In genomic region chr8:87451737-87452136, GRCm38 (mm10) we compare ENCODE assay signal across 21 mouse cellular contexts. TPM values are rescaled to one million over a fixed set of nuclear protein-coding genes. Genes with fewer than 3 reads are reported as not detected.
"Had no signal": no experiment of that assay in that cellular context is flagged by ENCODE, and none has a peak within 500 bp of the region (broad histone marks: within the 10 kb centered on the region; RNA-seq: fewer than 3 reads in every experiment).

No protein-coding gene starts in this region.

- H3K36me3 ChIP-seq: limb, embryonic 12.5 days; limb, embryonic 15.5 days; midbrain, embryonic 10.5 days; midbrain, embryonic 13.5 days had no signal

- H3K9ac ChIP-seq: limb, embryonic 12.5 days; limb, embryonic 15.5 days; liver, embryonic 14.5 days; liver, postnatal 0 days; lung, embryonic 14.5 days; midbrain, embryonic 13.5 days had no signal

- H3K4me2 ChIP-seq: limb, embryonic 12.5 days; limb, embryonic 15.5 days; liver, embryonic 11.5 days; lung, embryonic 14.5 days; midbrain, embryonic 13.5 days had no signal

- H3K27me3 ChIP-seq: midbrain, embryonic 13.5 days had no signal

- H3K9me3 ChIP-seq: limb, embryonic 12.5 days; limb, embryonic 15.5 days; megakaryocyte, embryonic 14.5 days; midbrain, embryonic 10.5 days; midbrain, embryonic 13.5 days had no signal

- DNase-seq: kidney, postnatal 25 days; layer of hippocampus, postnatal 36 days; left cerebral cortex, postnatal 4 days; liver, postnatal 0 days; lung, embryonic 14.5 days; lung, postnatal 36 days; thymus, adult 2 months; thymus, postnatal 14 days; thymus, postnatal 4 days had no signal

- ATAC-seq: liver, postnatal 0 days; lung, postnatal 0 days; midbrain, embryonic 13.5 days; midbrain, embryonic 16.5 days had no signal

- H3K4me3 ChIP-seq: left cerebral cortex, adult 2 months; limb, embryonic 12.5 days; limb, embryonic 15.5 days; megakaryocyte, embryonic 14.5 days; midbrain, embryonic 10.5 days; midbrain, embryonic 13.5 days had no signal

- H3K27ac ChIP-seq: kidney, postnatal 0 days; left cerebral cortex, adult 2 months; limb, embryonic 12.5 days; limb, embryonic 15.5 days; liver, embryonic 14.5 days; midbrain, embryonic 10.5 days; midbrain, embryonic 13.5 days; stomach, postnatal 0 days had no signal

- H3K4me1 ChIP-seq: limb, embryonic 12.5 days; limb, embryonic 15.5 days; megakaryocyte, embryonic 14.5 days; midbrain, embryonic 10.5 days; midbrain, embryonic 13.5 days had no signal

RNA-seq across cellular contexts. Expression of gene Cbln1, which starts 20.7 kb away (rescaled TPM):
- polyA plus RNA-seq: liver, postnatal 0 days; lung, embryonic 14.5 days; lung, postnatal 0 days had no signal
